Mouse (Mus musculus) MEL (cell line): Measurements from ENCODE around the gene Npr3. TPM values are rescaled to one million over a fixed set of nuclear protein-coding genes. Genes with fewer than 3 reads are reported as not detected.

ENCODE experiments used
- DNase-seq: peaks from one replicate; pipeline ENCODE4 v3.0.0; 2011; ENCODE audit warnings: low read depth, low spot score
- H3K27ac ChIP-seq: 2 replicates; pipeline ENCODE4 v1.5.1; 2012; ENCODE audit warnings: low read depth, mild to moderate bottlenecking, control low read depth, low read length, moderate library complexity; ENCODE audit not compliant: control insufficient read depth
- H3K27me3 ChIP-seq, 2 experiments: fragments of 150-350 bp in 1 of 2; sonication (generic) in 1 of 2; 2 replicates each; pipeline ENCODE4 v1.6.1; 2012; ENCODE audit warnings: low read length in 2 of 2, mild to moderate bottlenecking in 2 of 2, improper control_type of control experiment in 1 of 2, moderate library complexity in 1 of 2; ENCODE audit not compliant: insufficient read depth in 2 of 2, control insufficient read depth in 1 of 2
- H3K36me3 ChIP-seq, 2 experiments: 2 replicates each; pipeline ENCODE4 v1.6.1; 2012 to 2014; ENCODE audit warnings: low read length in 2 of 2, improper control_type of control experiment in 1 of 2, inconsistent platforms in 1 of 2, mild to moderate bottlenecking in 1 of 2; ENCODE audit not compliant: insufficient read depth in 2 of 2, control insufficient read depth in 1 of 2
- H3K4me1 ChIP-seq, 2 experiments: fragments of 150-350 bp in 1 of 2; sonication (generic) in 1 of 2; 2 replicates each; pipeline ENCODE4 v1.6.1; 2012; ENCODE audit warnings: low read length in 2 of 2, improper control_type of control experiment in 1 of 2, mild to moderate bottlenecking in 1 of 2; ENCODE audit not compliant: insufficient read depth in 2 of 2, control insufficient read depth in 1 of 2
- H3K4me3 ChIP-seq, 2 experiments: fragments of 150-350 bp in 1 of 2; sonication (generic) in 1 of 2; 2 replicates each; pipeline ENCODE4 v1.5.1; 2012; ENCODE audit warnings: low read depth in 2 of 2, low read length in 2 of 2, mild to moderate bottlenecking in 2 of 2, moderate library complexity in 2 of 2, control low read depth in 1 of 2, improper control_type of control experiment in 1 of 2; ENCODE audit not compliant: control insufficient read depth in 1 of 2, insufficient read depth in 1 of 2
- H3K79me2 ChIP-seq: 2 replicates; pipeline ENCODE4 v1.6.1; 2012; ENCODE audit warnings: mild to moderate bottlenecking, low read length, moderate library complexity; ENCODE audit not compliant: control insufficient read depth, poor library complexity, insufficient read depth
- H3K9ac ChIP-seq: 2 replicates; pipeline ENCODE4 v1.6.1; 2012; ENCODE audit warnings: low read depth, mild to moderate bottlenecking, control low read depth, low read length, moderate library complexity; ENCODE audit not compliant: control insufficient read depth, poor library complexity, severe bottlenecking
- H3K9me3 ChIP-seq: fragments of 150-350 bp; sonication (generic); replicated peaks from 2 replicates; pipeline ENCODE4 v1.6.1; 2012; ENCODE audit warnings: mild to moderate bottlenecking, low read length, improper control_type of control experiment, moderate library complexity; ENCODE audit not compliant: insufficient read depth
- CHD1 ChIP-seq: IDR thresholded peaks from 2 replicates; pipeline ENCODE4 v1.6.1; 2012; ENCODE audit warnings: low read depth, mild to moderate bottlenecking, inconsistent platforms, low read length, improper control_type of control experiment
- CHD2 ChIP-seq: IDR thresholded peaks from 2 replicates; pipeline ENCODE4 v1.6.1; 2011; ENCODE audit warnings: low read length, improper control_type of control experiment
- CTCF ChIP-seq, 3 experiments: IDR thresholded peaks in 2 of 3; conservative IDR thresholded peaks in 1 of 3; 2 replicates each; pipeline ENCODE4 v1.5.1; 2011 to 2012; ENCODE audit warnings: low read length in 3 of 3, low read depth in 2 of 3, mild to moderate bottlenecking in 2 of 3, improper control_type of control experiment in 1 of 3, inconsistent platforms in 1 of 3, mixed read lengths in 1 of 3, moderate library complexity in 1 of 3; ENCODE audit not compliant: control insufficient read depth in 1 of 3, insufficient read depth in 1 of 3, poor library complexity in 1 of 3, severe bottlenecking in 1 of 3
- E2F4 ChIP-seq: IDR thresholded peaks from 2 replicates; pipeline ENCODE4 v1.6.1; 2011; ENCODE audit warnings: low read depth, low read length, improper control_type of control experiment, borderline replicate concordance
- ETS1 ChIP-seq: IDR thresholded peaks from 2 replicates; pipeline ENCODE4 v1.6.1; 2012; ENCODE audit warnings: low read depth, mild to moderate bottlenecking, inconsistent platforms, low read length, improper control_type of control experiment, moderate library complexity
- GABPA ChIP-seq: IDR thresholded peaks from 2 replicates; pipeline ENCODE4 v1.6.1; 2012; ENCODE audit warnings: low read depth, mild to moderate bottlenecking, inconsistent platforms, low read length, improper control_type of control experiment, moderate library complexity
- GATA1 ChIP-seq: IDR thresholded peaks from 2 replicates; pipeline ENCODE4 v1.6.1; 2011; ENCODE audit warnings: low read depth, low read length, improper control_type of control experiment
- JUND ChIP-seq: IDR thresholded peaks from 2 replicates; pipeline ENCODE4 v1.6.1; 2011; ENCODE audit warnings: low read depth, mild to moderate bottlenecking, improper control_type of control experiment, low read length
- KAT2A ChIP-seq: conservative IDR thresholded peaks from 2 replicates; pipeline ENCODE4 v1.6.1; 2012; ENCODE audit warnings: low read depth, low read length, improper control_type of control experiment, inconsistent platforms
- MAFK ChIP-seq: IDR thresholded peaks from 2 replicates; pipeline ENCODE4 v1.6.1; 2011; ENCODE audit warnings: low read depth, mild to moderate bottlenecking, low read length, improper control_type of control experiment, borderline replicate concordance
- MAX ChIP-seq: IDR thresholded peaks from 2 replicates; pipeline ENCODE4 v1.6.1; 2011; ENCODE audit warnings: low read length, improper control_type of control experiment
- MXI1 ChIP-seq: IDR thresholded peaks from 2 replicates; pipeline ENCODE4 v1.6.1; 2011; ENCODE audit warnings: mild to moderate bottlenecking, low read depth, low read length, improper control_type of control experiment
- MYB ChIP-seq: IDR thresholded peaks from 2 replicates; pipeline ENCODE4 v1.6.1; 2011; ENCODE audit warnings: mild to moderate bottlenecking, low read depth, low read length, improper control_type of control experiment
- NELFE ChIP-seq: IDR thresholded peaks from 2 replicates; pipeline ENCODE4 v1.6.1; 2011; ENCODE audit warnings: low read depth, low read length, improper control_type of control experiment
- POLR2A ChIP-seq, 2 experiments: IDR thresholded peaks; 2 replicates each; pipeline ENCODE4 v1.6.1; 2011 to 2012; ENCODE audit warnings: low read length in 2 of 2, mild to moderate bottlenecking in 2 of 2, control low read depth in 1 of 2, improper control_type of control experiment in 1 of 2, low read depth in 1 of 2, moderate library complexity in 1 of 2; ENCODE audit not compliant: control insufficient read depth in 1 of 2, insufficient read depth in 1 of 2, poor library complexity in 1 of 2
- POLR2AphosphoS2 ChIP-seq: IDR thresholded peaks from 2 replicates; pipeline ENCODE4 v1.6.1; 2011; ENCODE audit warnings: low read length, improper control_type of control experiment
- POLR2AphosphoS5 ChIP-seq: IDR thresholded peaks from 2 replicates; pipeline ENCODE4 v1.6.1; 2012; ENCODE audit warnings: low read depth, borderline replicate concordance, mild to moderate bottlenecking, inconsistent platforms, low read length, moderate library complexity, mixed read lengths
- RAD21 ChIP-seq: IDR thresholded peaks from 2 replicates; pipeline ENCODE4 v1.6.1; 2011; ENCODE audit warnings: mild to moderate bottlenecking, low read depth, low read length, improper control_type of control experiment
- RCOR1 ChIP-seq: IDR thresholded peaks from 2 replicates; pipeline ENCODE4 v1.6.1; 2012; ENCODE audit warnings: low read depth, mild to moderate bottlenecking, inconsistent platforms, low read length, improper control_type of control experiment
- SMC3 ChIP-seq: IDR thresholded peaks from 2 replicates; pipeline ENCODE4 v1.6.1; 2011; ENCODE audit warnings: low read depth, low read length, improper control_type of control experiment
- TAL1 ChIP-seq: IDR thresholded peaks from 2 replicates; pipeline ENCODE4 v1.6.1; 2012; ENCODE audit warnings: mild to moderate bottlenecking, inconsistent platforms, low read length, moderate library complexity, mixed read lengths
- TBP ChIP-seq: IDR thresholded peaks from 2 replicates; pipeline ENCODE4 v1.8.0; 2011; ENCODE audit warnings: low read depth, low read length, improper control_type of control experiment
- TCF12 ChIP-seq: IDR thresholded peaks from 2 replicates; pipeline ENCODE4 v1.6.1; 2014; ENCODE audit warnings: low read depth, mild to moderate bottlenecking, inconsistent platforms, low read length, improper control_type of control experiment, moderate library complexity
- UBTF ChIP-seq: IDR thresholded peaks from 2 replicates; pipeline ENCODE4 v1.6.1; 2012; ENCODE audit warnings: low read depth, mild to moderate bottlenecking, inconsistent platforms, low read length, improper control_type of control experiment, moderate library complexity, borderline replicate concordance; ENCODE audit not compliant: insufficient read depth
- USF1 ChIP-seq: IDR thresholded peaks from 2 replicates; pipeline ENCODE4 v1.6.1; 2014; ENCODE audit warnings: low read depth, mild to moderate bottlenecking, inconsistent platforms, low read length, improper control_type of control experiment, moderate library complexity
- ZC3H11A ChIP-seq: IDR thresholded peaks from 2 replicates; pipeline ENCODE4 v1.6.1; 2012; ENCODE audit warnings: low read depth, mild to moderate bottlenecking, inconsistent platforms, low read length, improper control_type of control experiment
- ZMIZ1 ChIP-seq: IDR thresholded peaks from 2 replicates; pipeline ENCODE4 v1.6.1; 2012; ENCODE audit warnings: low read depth, mild to moderate bottlenecking, inconsistent platforms, low read length, improper control_type of control experiment, moderate library complexity
- polyA plus RNA-seq, 2 experiments: library from polyadenylated mRNA; stranded (reverse) in 1 of 2; unstranded in 1 of 2; fragments of >175 nt in 1 of 2; fragments of >200 nt in 1 of 2; gene quantifications; 2 replicates each; pipeline versions ENCODE4 v1.2.1 to v1.2.4; 2012; ENCODE audit warnings: low replicate concordance in 2 of 2, low read depth in 1 of 2; ENCODE audit not compliant: insufficient read length in 2 of 2, insufficient read depth in 1 of 2, missing spikeins in 1 of 2
- total RNA-seq: library from RNA; depleted of rRNA; stranded (reverse); fragments of 300-350 nt; gene quantifications from 2 replicates; pipeline ENCODE4 v1.2.3, GENCODE M21; 2012

The Npr3 gene
- total and polyA plus RNA-seq, 3 experiments, result not detected

- Histone ChIP-seq H3K27me3 (no peaks in the 10 kb centered on the region; a peak in 1 of 4 replicates), H3K4me1 (no peaks in the 10 kb centered on the region), H3K4me3 (no peak overlapping the region)
- no peak for TF ChIP-seq RCOR1
- no peak for TF ChIP-seq E2F4
- no peak for TF ChIP-seq MAX
- TF ChIP-seq MAFK, result no peak
- TF ChIP-seq KAT2A, result no peak
- TF ChIP-seq MXI1, result no peak
- TF ChIP-seq TAL1, result no peak
- no peak for TF ChIP-seq CHD2
- TF ChIP-seq ETS1, result no peak
- TF ChIP-seq SMC3, result no peak
- TF ChIP-seq ZC3H11A, result no peak
- TF ChIP-seq POLR2A (IDR thresholded peaks at IDR 0.05; ENCODE audit: control insufficient read depth in 1 of 2, insufficient read depth in 1 of 2, low read depth in 1 of 2, low read length in 2 of 2, poor library complexity in 1 of 2), result no peak
- TF ChIP-seq RAD21, result no peak
- TF ChIP-seq CTCF (IDR thresholded peaks at IDR 0.05 in 2 of 3, conservative IDR thresholded peaks at IDR 0.05 in 1 of 3; ENCODE audit: control insufficient read depth in 1 of 3, insufficient read depth in 1 of 3, low read depth in 2 of 3, low read length in 3 of 3, poor library complexity in 1 of 3, severe bottlenecking in 1 of 3), result no peak
- no peak for TF ChIP-seq MYB
- no peak for TF ChIP-seq GATA1
- no peak for TF ChIP-seq JUND
- TF ChIP-seq, all 39 proteins: peak for 0
- no peaks in the 10 kb centered on the region for H3K9me3 ChIP-seq
- no peak overlapping the region for H3K9ac ChIP-seq
- H3K27ac ChIP-seq, result no peak overlapping the region
- H3K79me2 ChIP-seq, result no peaks in the 10 kb centered on the region
- no peak for DNase-seq
- H3K36me3 ChIP-seq, result no peaks in the 10 kb centered on the region
Measured at GRCm38 (mm10) chr15:11845204-11846062, 61.7 kb downstream of the Npr3 start.

GRCm38 (mm10) chr15:11844115-11844514, 63.0 kb downstream of the Npr3 start:
- Histone ChIP-seq H3K27ac (no peak overlapping the region), H3K9ac (no peak overlapping the region), H3K9me3 (no peaks in the 10 kb centered on the region), H3K4me1 (no peaks in the 10 kb centered on the region), H3K4me3 (no peak overlapping the region), H3K27me3 (no peaks in the 10 kb centered on the region; a peak in 1 of 4 replicates), H3K36me3 (no peaks in the 10 kb centered on the region), H3K79me2 (no peaks in the 10 kb centered on the region)
- TF ChIP-seq TBP, result no peak
- no peak for TF ChIP-seq KAT2A
- TF ChIP-seq USF1, result no peak
- no peak for TF ChIP-seq POLR2AphosphoS2
- no peak for TF ChIP-seq NELFE
- TF ChIP-seq UBTF, result no peak
- TF ChIP-seq MAX, result no peak
- no peak for TF ChIP-seq CHD1
- no peak for TF ChIP-seq GATA1
- no peak for TF ChIP-seq TCF12
- TF ChIP-seq ZC3H11A, result no peak
- TF ChIP-seq MAFK, result no peak
- TF ChIP-seq POLR2AphosphoS5, result no peak
- no peak for TF ChIP-seq GABPA
- no peak for TF ChIP-seq ZMIZ1
- DNase-seq, result no peak
